Mouse (Mus musculus) ES-Bruce4 (cell line): ENCODE measurements around the gene Ralgps1.

Experiments used
- CTCF ChIP-seq: IDR thresholded peaks from one replicate; pipeline ENCODE4 v1.8.1; 2011; ENCODE audit warnings: low read depth, low read length
- EP300 ChIP-seq: IDR thresholded peaks from 2 replicates; pipeline ENCODE4 v1.6.1; 2011; ENCODE audit warnings: low read depth, low read length; ENCODE audit not compliant: insufficient read depth
- POLR2A ChIP-seq: IDR thresholded peaks from one replicate; pipeline ENCODE4 v1.8.1; 2011; ENCODE audit warnings: low read length; ENCODE audit not compliant: insufficient read depth

DNA sequence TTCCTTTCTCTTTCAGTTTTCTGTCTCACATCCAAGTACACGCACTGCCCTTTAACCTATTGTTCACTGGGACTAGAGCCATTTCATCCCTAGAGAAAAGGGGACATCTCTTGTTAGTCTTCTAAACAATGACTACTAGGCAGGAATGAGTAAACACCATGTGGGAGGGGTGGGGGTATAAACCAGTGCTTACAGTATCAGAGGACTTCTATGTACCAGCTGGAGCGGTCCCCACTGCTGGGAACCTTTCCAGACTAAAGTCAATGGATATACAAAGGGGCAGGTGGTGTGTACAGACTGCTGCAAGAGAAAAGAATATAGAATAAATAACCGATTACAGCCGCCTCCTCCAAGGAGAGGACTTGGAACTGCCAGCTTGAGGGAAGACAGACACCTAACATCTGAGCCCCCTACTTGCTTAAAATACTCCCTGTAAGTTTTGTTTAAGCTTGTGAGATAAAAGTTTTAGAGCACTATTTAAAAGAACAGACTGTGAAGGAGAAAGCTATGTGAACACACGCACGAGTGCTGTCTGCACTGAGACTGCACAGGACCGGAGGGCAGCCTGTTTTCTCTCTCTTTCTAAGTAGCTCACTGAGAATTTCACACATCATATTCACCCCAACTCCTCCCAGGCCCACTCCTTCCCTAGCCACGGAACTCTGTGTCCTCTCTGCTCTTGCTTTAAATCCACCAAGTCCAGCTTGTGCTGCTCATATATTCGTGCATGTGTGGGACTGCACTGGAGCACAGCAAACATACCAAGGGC, 5.4 kb downstream of the Ralgps1 start:
- no peak for TF ChIP-seq POLR2A
- no peak for TF ChIP-seq EP300
- no peak for TF ChIP-seq CTCF
